In the genomic region with DNA sequence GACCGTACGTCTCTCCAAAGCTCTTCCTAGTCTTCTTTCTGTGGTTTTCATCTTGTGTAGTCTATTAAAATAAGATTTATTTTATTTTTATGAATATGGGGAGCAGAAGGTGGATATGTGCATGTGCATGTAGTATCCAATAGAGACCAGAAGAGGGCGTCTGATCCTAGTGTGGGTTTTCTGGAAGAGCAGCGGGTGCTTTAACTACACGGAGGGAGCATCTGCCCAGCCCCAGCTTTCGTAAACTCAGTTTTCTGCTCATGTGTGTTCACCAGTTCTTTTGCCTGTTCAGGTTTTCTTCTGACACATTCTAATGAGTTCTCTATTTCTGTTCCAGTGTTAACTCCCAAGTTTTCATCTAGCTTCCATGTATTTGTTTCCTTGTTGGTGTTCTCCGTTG, we compare ENCODE assay signal across 10 mouse cellular contexts.
A peak's percentile ranks its signal among the peaks of the same experiment; 100 is the strongest.
DNase-seq lines count a peak whose midpoint lies in the region; ATAC-seq and TF ChIP-seq lines count a peak whose summit lies in the region.
"Had no signal": no experiment of that assay in that cellular context is flagged by ENCODE, and none has a peak within 500 bp of the region (broad histone marks: within the 10 kb centered on the region; RNA-seq: fewer than 3 reads in every experiment).

No protein-coding gene starts in this region.

- peak; percentile 24 for DNase-seq in cerebellum, adult 8-10 months
- DNase-seq in liver, adult 2 months (ENCODE audit: extremely low read depth, low read depth, low spot score), result no peak
- no peak for DNase-seq in liver, embryonic 11.5 days (ENCODE audit: low spot score)
- DNase-seq in c-Kit-positive CD71-positive TER-119-negative erythroid progenitor cells, embryonic 14.5 days (ENCODE audit: low read depth), result peak; percentile 11
- DNase-seq in kidney, postnatal 36 days, result peak; percentile 47 to 58
- peak; percentile 17 for DNase-seq in stomach, postnatal 0 days (ENCODE audit: low spot score)
- DNase-seq in spleen, adult 18-20 months, result no peak

- no peak overlapping the region for H3K27ac ChIP-seq in liver, adult 2 months (replicated peaks; ENCODE audit: insufficient read depth, low read depth, low read length)
- H3K27ac ChIP-seq in liver, embryonic 11.5 days (ENCODE audit: low read depth, low read length), result no peak overlapping the region
- no peak overlapping the region for H3K27ac ChIP-seq in stomach, postnatal 0 days (replicated peaks)
- H3K27ac ChIP-seq: heart, embryonic 13.5 days; stomach, embryonic 15.5 days had no signal

- no peak overlapping the region for H3K4me2 ChIP-seq in liver, embryonic 11.5 days
- no peak overlapping the region for H3K4me2 ChIP-seq in stomach, postnatal 0 days (replicated peaks; ENCODE audit: low read depth)
- H3K4me2 ChIP-seq: heart, embryonic 13.5 days; stomach, embryonic 15.5 days had no signal

- peak; percentile 43 for TF ChIP-seq CTCF in liver, adult 2 months (IDR thresholded peaks at IDR 0.05; ENCODE audit: low read depth, low read length)
- peak; percentile 76 for TF ChIP-seq CTCF in stomach, postnatal 0 days (IDR thresholded peaks at IDR 0.05; ENCODE audit: low read depth)

- TF ChIP-seq EP300 in stomach, postnatal 0 days (optimal IDR thresholded peaks at IDR 0.05), result no peak

- H3K79me2 ChIP-seq in liver, adult 2 months (ENCODE audit: control insufficient read depth, insufficient read depth, low read length), result no peaks in the 10 kb centered on the region

- ATAC-seq in cerebellum, adult (ENCODE audit: insufficient number of reproducible peaks, low FRiP score, low TSS enrichment), result no peak
- ATAC-seq in liver, embryonic 11.5 days (replicated peaks; ENCODE audit: low FRiP score), result no peak
- ATAC-seq in stomach, postnatal 0 days (ENCODE audit: low FRiP score, low TSS enrichment), result no peak

- peaks cover 2% of the 10 kb centered on the region; the same call in 1 of the 2 replicates for H3K4me1 ChIP-seq in liver, adult 2 months (ENCODE audit: control insufficient read depth, insufficient read depth, low read length)
- H3K4me1 ChIP-seq in liver, embryonic 11.5 days (replicated peaks; ENCODE audit: control insufficient read depth, insufficient read depth, low read length), result no peaks in the 10 kb centered on the region
- H3K4me1 ChIP-seq in stomach, postnatal 0 days (replicated peaks; ENCODE audit: control insufficient read depth, insufficient read depth), result no peaks in the 10 kb centered on the region
- H3K4me1 ChIP-seq: stomach, embryonic 15.5 days had no signal

- H3K4me3 ChIP-seq in liver, adult 2 months (ENCODE audit: insufficient read depth, low read depth, low read length), result no peak overlapping the region
- H3K4me3 ChIP-seq in liver, embryonic 11.5 days (ENCODE audit: low read depth, low read length), result no peak overlapping the region
- no peak overlapping the region for H3K4me3 ChIP-seq in stomach, postnatal 0 days (ENCODE audit: low read depth, low read length)
- H3K4me3 ChIP-seq: heart, embryonic 13.5 days; stomach, embryonic 15.5 days had no signal

- WGBS in liver, adult 2 months, result 67% methylated on average over 7 of the region's 7 CpGs
- WGBS in liver, embryonic 11.5 days, result 64% methylated on average over 7 of the region's 7 CpGs
- 63% methylated on average over 7 of the region's 7 CpGs for WGBS in stomach, postnatal 0 days

- TF ChIP-seq POLR2A in liver, adult 2 months (IDR thresholded peaks at IDR 0.05; ENCODE audit: extremely low read depth, insufficient read depth, low read length), result no peak

- no peak overlapping the region for H3K9ac ChIP-seq in liver, adult 2 months (ENCODE audit: low read depth, low read length)
- no peak overlapping the region for H3K9ac ChIP-seq in liver, embryonic 11.5 days (ENCODE audit: low read depth, low read length)
- no peak overlapping the region for H3K9ac ChIP-seq in stomach, postnatal 0 days (ENCODE audit: low read length)
- H3K9ac ChIP-seq: heart, embryonic 13.5 days; stomach, embryonic 15.5 days had no signal

- no peaks in the 10 kb centered on the region for H3K27me3 ChIP-seq in liver, adult 2 months (ENCODE audit: control insufficient read depth, insufficient read depth, low read length)
- no peaks in the 10 kb centered on the region for H3K27me3 ChIP-seq in liver, embryonic 11.5 days (replicated peaks; ENCODE audit: control insufficient read depth, insufficient read depth, low read length)
- H3K27me3 ChIP-seq in stomach, postnatal 0 days (ENCODE audit: control insufficient read depth, insufficient read depth, low read length), result no peaks in the 10 kb centered on the region
- H3K27me3 ChIP-seq: heart, embryonic 13.5 days; stomach, embryonic 15.5 days had no signal

- H3K9me3 ChIP-seq in liver, embryonic 11.5 days (ENCODE audit: control insufficient read depth, low read length), result no peaks in the 10 kb centered on the region
- no peaks in the 10 kb centered on the region for H3K9me3 ChIP-seq in stomach, postnatal 0 days (ENCODE audit: control insufficient read depth, low read length)
- H3K9me3 ChIP-seq: heart, embryonic 13.5 days; stomach, embryonic 15.5 days had no signal

- H3K36me3 ChIP-seq in liver, adult 2 months (ENCODE audit: control insufficient read depth, insufficient read depth, low read length), result no peaks in the 10 kb centered on the region
- no peaks in the 10 kb centered on the region for H3K36me3 ChIP-seq in liver, embryonic 11.5 days (ENCODE audit: control insufficient read depth, insufficient read depth, low read length)
- H3K36me3 ChIP-seq in stomach, postnatal 0 days (ENCODE audit: control insufficient read depth, insufficient read depth, low read length), result no peaks in the 10 kb centered on the region
- H3K36me3 ChIP-seq: stomach, embryonic 15.5 days had no signal

Comparison
In these comparisons a context has a peak if more than half of its experiments do, and no peak if none do; other contexts are left out.
1. DNase-seq: peak in cerebellum, adult 8-10 months (single experiment), c-Kit-positive CD71-positive TER-119-negative erythroid progenitor cells, embryonic 14.5 days (single experiment), kidney, postnatal 36 days (2 of 2) and stomach, postnatal 0 days (single experiment); none in liver, adult 2 months (single experiment), liver, embryonic 11.5 days (single experiment) and spleen, adult 18-20 months (0 of 2).